Mouse (Mus musculus): Measurements from ENCODE around the gene Cdkl5. TPM values are rescaled to one million over a fixed set of nuclear protein-coding genes. Genes with fewer than 3 reads are reported as not detected.

The Cdkl5 gene
- polyA plus RNA-seq, 1 experiment, result 0.53 TPM

- 80% methylated on average over 3 of the region's 3 CpGs for WGBS
Measured at GRCm38 (mm10) chrX:160919022-160919637, 75.4 kb downstream of the Cdkl5 start.

GRCm38 (mm10) chrX:160906952-160907351 is 87.6 kb downstream of the Cdkl5 start, which contains the start of gene Gja6:
Gene Gja6, minus strand, starts transcription at chrX:160907052.
- Histone ChIP-seq H3K4me1 (ENCODE audit: control insufficient read depth, insufficient read depth, insufficient read length) (no peaks in the 10 kb centered on the region), H3K4me3 (ENCODE audit: extremely low read depth, insufficient read depth, insufficient read length) (no peak within 1 kb of the TSS), H3K36me3 (ENCODE audit: control insufficient read depth, insufficient read depth, low read length) (no peaks in the 10 kb centered on the region), H3K27ac (ENCODE audit: insufficient read depth, low read length) (no peak within 1 kb of the TSS), H3K27me3 (ENCODE audit: control insufficient read depth, insufficient read depth, low read length) (no peaks in the 10 kb centered on the region)
- no peak for DNase-seq (ENCODE audit: low read depth in 1 of 2, low spot score in 2 of 2)
- 74% methylated on average over 4 of the region's 4 CpGs for WGBS
- TF ChIP-seq CTCF (IDR thresholded peaks at IDR 0.05; ENCODE audit: extremely low read depth, insufficient read depth, insufficient read length, insufficient replicate concordance) (no peak), POLR2A (IDR thresholded peaks at IDR 0.05; ENCODE audit: low read depth, low read length) (no peak)

More at GRCm38 (mm10) chrX:160919022-160919637, 75.4 kb downstream of the Cdkl5 start:
- Histone ChIP-seq H3K27me3 (ENCODE audit: control insufficient read depth, insufficient read depth, low read length) (no peaks in the 10 kb centered on the region), H3K36me3 (ENCODE audit: control insufficient read depth, insufficient read depth, low read length) (no peaks in the 10 kb centered on the region), H3K27ac (ENCODE audit: insufficient read depth, low read length) (no peak overlapping the region), H3K4me1 (ENCODE audit: control insufficient read depth, insufficient read depth, insufficient read length) (no peaks in the 10 kb centered on the region), H3K4me3 (ENCODE audit: extremely low read depth, insufficient read depth, insufficient read length) (no peak overlapping the region)
- no peak for TF ChIP-seq POLR2A (IDR thresholded peaks at IDR 0.05; ENCODE audit: low read depth, low read length)
- no peak for DNase-seq (ENCODE audit: low read depth in 1 of 2, low spot score in 2 of 2)

- DNase-seq (ENCODE audit: low read depth in 1 of 2, low spot score in 2 of 2), result no peak
- Histone ChIP-seq H3K36me3 (ENCODE audit: control insufficient read depth, insufficient read depth, low read length) (no peaks in the 10 kb centered on the region), H3K4me3 (ENCODE audit: extremely low read depth, insufficient read depth, insufficient read length) (no peak overlapping the region), H3K27ac (ENCODE audit: insufficient read depth, low read length) (no peak overlapping the region), H3K4me1 (ENCODE audit: control insufficient read depth, insufficient read depth, insufficient read length) (no peaks in the 10 kb centered on the region), H3K27me3 (ENCODE audit: control insufficient read depth, insufficient read depth, low read length) (no peaks in the 10 kb centered on the region)
- 80% methylated on average over 4 of the region's 4 CpGs for WGBS
- no peak for TF ChIP-seq POLR2A (IDR thresholded peaks at IDR 0.05; ENCODE audit: low read depth, low read length)
- no peak for TF ChIP-seq CTCF (IDR thresholded peaks at IDR 0.05; ENCODE audit: extremely low read depth, insufficient read depth, insufficient read length, insufficient replicate concordance)
Measured at GRCm38 (mm10) chrX:160906477-160906876, 88.0 kb downstream of the Cdkl5 start.

- H3K27ac ChIP-seq (ENCODE audit: insufficient read depth, low read length), result no peak overlapping the region
- H3K4me1 ChIP-seq (ENCODE audit: control insufficient read depth, insufficient read depth, insufficient read length), result no peaks in the 10 kb centered on the region
- H3K4me3 ChIP-seq (ENCODE audit: extremely low read depth, insufficient read depth, insufficient read length), result no peak overlapping the region
- no peaks in the 10 kb centered on the region for H3K27me3 ChIP-seq (ENCODE audit: control insufficient read depth, insufficient read depth, low read length)
- WGBS, result 78% methylated on average over 4 of the region's 4 CpGs
- H3K36me3 ChIP-seq (ENCODE audit: control insufficient read depth, insufficient read depth, low read length), result no peaks in the 10 kb centered on the region
- TF ChIP-seq CTCF (IDR thresholded peaks at IDR 0.05; ENCODE audit: extremely low read depth, insufficient read depth, insufficient read length, insufficient replicate concordance) (no peak), POLR2A (IDR thresholded peaks at IDR 0.05; ENCODE audit: low read depth, low read length) (no peak)
- no peak for DNase-seq (ENCODE audit: low read depth in 1 of 2, low spot score in 2 of 2)
Measured at GRCm38 (mm10) chrX:160905913-160906312, 88.6 kb downstream of the Cdkl5 start.

GRCm38 (mm10) chrX:160905041-160905678 is 89.3 kb downstream of the Cdkl5 start:
- no peak for DNase-seq (ENCODE audit: low read depth in 1 of 2, low spot score in 2 of 2)
- Histone ChIP-seq H3K4me3 (ENCODE audit: extremely low read depth, insufficient read depth, insufficient read length) (no peak overlapping the region), H3K27me3 (ENCODE audit: control insufficient read depth, insufficient read depth, low read length) (no peaks in the 10 kb centered on the region), H3K4me1 (ENCODE audit: control insufficient read depth, insufficient read depth, insufficient read length) (no peaks in the 10 kb centered on the region), H3K36me3 (ENCODE audit: control insufficient read depth, insufficient read depth, low read length) (no peaks in the 10 kb centered on the region), H3K27ac (ENCODE audit: insufficient read depth, low read length) (no peak overlapping the region)
- TF ChIP-seq POLR2A (IDR thresholded peaks at IDR 0.05; ENCODE audit: low read depth, low read length), result no peak
- no peak for TF ChIP-seq CTCF (IDR thresholded peaks at IDR 0.05; ENCODE audit: extremely low read depth, insufficient read depth, insufficient read length, insufficient replicate concordance)
- WGBS, result 61% methylated on average over 2 of the region's 2 CpGs

GRCm38 (mm10) chrX:160901118-160901517 is 93.4 kb downstream of the Cdkl5 start:
- Histone ChIP-seq H3K4me1 (ENCODE audit: control insufficient read depth, insufficient read depth, insufficient read length) (no peaks in the 10 kb centered on the region), H3K27me3 (ENCODE audit: control insufficient read depth, insufficient read depth, low read length) (no peaks in the 10 kb centered on the region), H3K36me3 (ENCODE audit: control insufficient read depth, insufficient read depth, low read length) (no peaks in the 10 kb centered on the region), H3K27ac (ENCODE audit: insufficient read depth, low read length) (no peak overlapping the region), H3K4me3 (ENCODE audit: extremely low read depth, insufficient read depth, insufficient read length) (no peak overlapping the region)
- WGBS, result 88% methylated on average over 2 of the region's 2 CpGs
- no peak for DNase-seq (ENCODE audit: low read depth in 1 of 2, low spot score in 2 of 2)
- TF ChIP-seq CTCF (IDR thresholded peaks at IDR 0.05; ENCODE audit: extremely low read depth, insufficient read depth, insufficient read length, insufficient replicate concordance) (no peak), POLR2A (IDR thresholded peaks at IDR 0.05; ENCODE audit: low read depth, low read length) (no peak)

- no peak for DNase-seq (ENCODE audit: low read depth in 1 of 2, low spot score in 2 of 2)
- 74% methylated on average over 1 of the region's 1 CpGs for WGBS
Measured at GRCm38 (mm10) chrX:160892077-160892476, 102.4 kb downstream of the Cdkl5 start.

More at GRCm38 (mm10) chrX:160892077-160892476, 102.4 kb downstream of the Cdkl5 start:
- no peaks in the 10 kb centered on the region for H3K36me3 ChIP-seq (ENCODE audit: control insufficient read depth, insufficient read depth, low read length)
- no peak overlapping the region for H3K27ac ChIP-seq (ENCODE audit: insufficient read depth, low read length)
- no peaks in the 10 kb centered on the region for H3K4me1 ChIP-seq (ENCODE audit: control insufficient read depth, insufficient read depth, insufficient read length)
- H3K27me3 ChIP-seq (ENCODE audit: control insufficient read depth, insufficient read depth, low read length), result no peaks in the 10 kb centered on the region
- TF ChIP-seq CTCF (IDR thresholded peaks at IDR 0.05; ENCODE audit: extremely low read depth, insufficient read depth, insufficient read length, insufficient replicate concordance) (no peak), POLR2A (IDR thresholded peaks at IDR 0.05; ENCODE audit: low read depth, low read length) (no peak)
- no peak overlapping the region for H3K4me3 ChIP-seq (ENCODE audit: extremely low read depth, insufficient read depth, insufficient read length)
